Mouse (Mus musculus): ENCODE results near the gene Agmo.

The Agmo gene

DNA sequence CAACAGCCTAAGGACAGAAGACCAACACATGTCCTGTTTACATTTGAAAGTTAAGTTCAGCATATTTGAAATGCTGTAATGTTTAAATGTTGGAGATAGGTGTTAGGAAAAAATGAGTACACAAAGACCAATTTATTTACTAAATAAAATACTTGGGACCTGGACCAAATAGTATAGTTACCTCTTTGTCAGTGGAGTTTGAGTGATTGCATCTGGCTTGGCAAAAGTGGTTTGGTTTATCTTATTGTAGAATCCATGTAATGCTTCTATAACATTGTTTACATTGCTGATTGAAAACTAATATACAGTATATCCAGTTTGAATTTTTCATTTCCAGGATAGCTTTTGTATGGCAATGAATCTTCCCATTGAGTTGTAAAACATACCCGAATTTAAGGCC lies 193.0 kb downstream of the Agmo start:
- no peak for DNase-seq (ENCODE audit: low spot score)

DNA sequence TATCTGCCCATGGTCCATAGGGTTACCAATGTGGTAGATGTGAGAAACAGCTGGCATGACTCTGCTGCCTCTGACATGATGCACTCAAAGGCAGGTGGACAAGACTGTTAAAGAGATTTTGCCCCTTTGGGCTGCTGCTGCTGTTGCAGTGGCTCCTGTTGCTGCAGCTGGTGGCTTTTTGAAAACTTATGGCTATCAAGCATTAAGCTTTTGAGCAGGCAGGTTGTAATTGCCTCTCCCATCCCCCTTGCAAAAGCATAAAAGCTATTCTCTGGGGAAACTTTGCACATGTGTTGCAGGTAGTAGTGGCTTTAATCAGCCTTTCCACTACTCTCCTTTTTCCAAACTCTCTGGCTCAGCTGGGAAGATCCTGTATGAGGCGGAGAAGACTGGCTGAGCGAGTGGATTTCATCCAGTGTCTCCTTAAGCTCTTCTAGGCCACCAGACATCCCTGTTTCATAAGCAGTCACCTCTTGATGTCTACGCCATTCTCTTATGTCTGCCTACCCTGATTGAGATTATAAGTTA lies 201.1 kb downstream of the Agmo start:
- no peak for DNase-seq (ENCODE audit: low spot score)

DNA sequence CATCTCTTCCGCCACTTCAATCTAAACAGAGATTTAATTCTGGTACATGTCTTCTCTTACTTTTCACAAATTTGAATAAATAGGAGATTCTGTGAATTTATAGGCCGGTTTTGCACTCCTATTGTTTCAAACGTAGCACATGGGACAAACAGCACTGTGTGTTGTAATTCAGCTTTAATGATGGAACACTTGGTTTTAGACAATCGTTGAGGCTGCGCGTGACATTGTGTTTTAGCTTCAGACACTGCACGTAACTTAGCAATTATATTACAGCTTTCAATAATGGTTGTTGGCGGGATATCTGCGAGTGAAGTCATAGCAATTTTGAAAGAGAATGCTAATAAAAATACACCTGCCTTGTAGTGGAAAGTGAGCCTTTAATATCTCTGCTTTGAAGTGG lies 203.8 kb downstream of the Agmo start:
- no peak for DNase-seq (ENCODE audit: low spot score)

DNA sequence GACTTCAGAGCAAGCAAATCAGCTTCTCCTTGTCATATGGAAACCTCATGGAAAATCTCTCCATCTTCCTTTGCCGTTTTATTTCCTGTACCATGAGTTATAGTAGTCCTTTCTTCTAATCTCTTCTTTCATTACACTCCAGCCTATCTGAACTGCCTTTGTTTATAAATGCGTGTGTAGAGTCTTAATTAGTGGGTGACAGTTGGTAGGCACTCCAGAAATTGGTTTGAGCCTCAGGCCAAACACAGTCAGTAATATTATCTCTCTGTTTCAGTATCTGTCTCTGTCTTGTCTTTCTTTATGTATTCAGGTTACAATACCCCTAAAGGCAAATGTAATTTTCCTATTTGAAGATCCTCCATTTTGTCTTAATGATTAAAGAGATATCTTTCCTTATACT lies 208.2 kb downstream of the Agmo start:
- no peak for DNase-seq (ENCODE audit: low spot score)

DNA sequence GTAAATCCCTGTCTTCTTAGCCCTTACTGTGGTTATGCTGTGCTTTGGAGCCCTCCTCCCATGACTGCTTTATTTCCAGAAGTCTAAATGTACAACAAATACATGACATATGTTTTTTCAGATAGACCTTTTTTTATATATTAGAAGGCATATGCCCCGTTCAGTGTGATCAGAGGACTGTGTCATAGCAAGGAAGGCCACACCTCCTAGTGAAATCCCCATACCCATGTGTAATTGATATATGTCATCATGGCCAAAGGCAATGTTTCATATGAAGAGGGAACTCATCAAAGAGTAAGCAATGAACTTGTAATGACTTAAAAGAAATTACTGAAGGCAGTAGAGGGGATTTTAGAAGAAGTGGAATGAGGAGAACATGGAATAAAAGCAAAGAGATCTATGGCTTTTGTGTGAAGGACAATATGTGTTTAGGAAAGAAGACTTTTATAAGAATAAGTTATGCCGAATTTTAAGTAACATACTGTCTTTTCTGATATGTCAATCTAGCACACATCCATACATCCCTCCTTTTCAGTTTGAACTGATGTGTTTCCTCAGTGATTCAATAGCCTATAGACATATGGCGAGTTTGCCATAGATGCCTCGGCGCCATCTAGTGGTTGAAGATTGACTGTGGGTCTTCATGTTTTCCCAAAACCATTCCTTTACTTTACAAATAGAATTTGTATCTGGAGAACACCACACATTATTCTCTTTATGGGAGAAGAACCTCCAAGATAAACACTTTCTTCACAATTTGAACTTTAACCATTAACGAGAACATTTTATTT lies 209.1 kb downstream of the Agmo start:
- DNase-seq (ENCODE audit: low spot score) = peak; percentile 48

DNA sequence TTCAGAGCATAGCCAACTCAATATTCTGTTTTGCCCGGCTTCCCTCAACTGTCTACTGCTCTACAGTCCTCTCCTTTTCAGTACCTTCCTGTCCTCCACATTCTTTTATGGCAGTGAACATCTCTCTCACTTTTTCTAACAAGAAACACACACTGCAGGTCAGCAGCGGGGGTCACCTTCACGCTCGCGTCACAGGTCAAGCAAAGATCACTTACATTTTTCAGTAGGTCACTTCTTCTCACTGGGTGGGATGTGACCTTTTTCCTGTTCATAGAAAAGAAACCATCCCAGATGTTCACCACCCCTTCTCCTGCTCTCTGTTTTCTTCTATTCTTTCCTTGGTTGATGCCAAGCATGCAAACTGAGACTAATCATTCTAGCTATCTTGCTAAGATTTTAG lies 230.2 kb downstream of the Agmo start:
- no peak for DNase-seq (ENCODE audit: low spot score)

DNA sequence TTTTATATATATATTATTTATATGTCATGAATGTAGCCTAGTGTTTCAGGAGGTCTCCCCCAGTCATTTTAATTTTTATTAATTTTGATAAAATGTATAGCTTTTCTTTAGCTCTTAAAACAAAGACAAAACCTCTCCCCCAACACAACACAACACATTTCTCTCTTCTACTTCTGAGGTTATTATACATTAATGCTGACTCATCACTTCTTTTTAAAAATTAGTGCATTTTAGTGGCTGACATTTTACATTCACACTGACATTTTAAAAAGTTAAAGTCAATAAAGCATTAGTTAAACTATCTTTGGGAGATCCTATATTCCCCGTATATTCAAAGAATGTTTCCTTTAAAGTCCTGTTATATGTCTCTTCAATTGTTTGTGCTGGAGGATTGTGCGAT lies 235.4 kb downstream of the Agmo start:
- DNase-seq (ENCODE audit: low spot score) = no peak

DNA sequence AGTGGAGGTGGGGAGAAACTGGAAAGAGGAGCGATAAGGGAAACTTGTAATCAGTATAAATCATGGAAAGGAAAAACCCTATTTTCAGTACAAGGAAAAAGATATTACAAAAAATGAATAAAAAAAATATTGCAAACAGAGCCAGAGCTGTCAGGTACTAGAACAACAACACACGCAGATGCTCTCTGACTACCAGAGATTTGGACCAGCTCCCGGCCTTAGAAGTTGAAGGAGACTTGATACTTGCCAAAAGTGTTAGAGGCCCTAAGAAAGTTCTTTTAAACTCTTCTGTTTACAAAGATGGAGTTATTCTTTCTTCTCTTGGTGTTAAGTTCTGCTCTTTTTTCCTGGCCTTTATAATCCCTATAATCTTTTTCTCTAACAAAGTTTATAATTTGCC lies 246.6 kb downstream of the Agmo start:
- DNase-seq (ENCODE audit: low spot score) = peak; percentile 1

DNA sequence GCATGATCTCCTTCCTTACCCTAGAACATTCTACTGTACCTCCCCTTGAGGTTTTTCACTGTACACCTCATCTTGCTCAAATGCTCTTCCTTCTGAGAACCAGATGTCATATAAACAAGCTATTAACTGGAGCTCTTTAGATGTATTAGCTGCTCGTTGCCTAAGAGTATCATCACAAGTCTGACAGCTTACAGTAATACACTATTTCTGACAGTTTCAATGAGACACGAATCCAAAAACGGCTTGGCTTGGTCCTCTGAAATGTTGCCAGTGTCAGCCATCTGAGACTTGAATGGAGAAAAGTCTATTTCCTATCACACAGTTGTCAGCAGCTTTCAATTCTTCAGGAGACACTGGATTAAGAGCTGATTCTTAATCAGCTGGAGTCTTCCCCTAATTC lies 257.4 kb downstream of the Agmo start:
- peak; percentile 7 for DNase-seq (ENCODE audit: low spot score)

DNA sequence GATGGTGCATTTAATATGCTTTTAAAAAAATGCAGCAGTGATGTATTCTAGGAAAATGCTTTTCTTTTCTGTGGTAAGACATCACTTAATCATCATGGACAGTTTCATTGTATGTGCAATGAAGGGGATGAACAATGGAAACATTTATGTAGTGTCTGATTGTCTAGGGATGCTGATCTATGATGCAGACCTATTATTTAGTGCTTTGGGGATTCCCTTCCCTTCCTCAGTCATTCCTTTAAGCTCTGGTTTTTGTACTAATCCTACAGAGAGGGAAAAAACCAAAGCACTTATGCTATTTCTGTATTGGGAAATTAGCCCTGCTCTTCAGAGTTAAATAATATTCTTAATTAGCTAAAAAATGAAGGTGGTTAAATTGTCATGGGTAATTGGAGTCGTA lies 266.0 kb downstream of the Agmo start:
- DNase-seq (ENCODE audit: low spot score) = no peak

DNA sequence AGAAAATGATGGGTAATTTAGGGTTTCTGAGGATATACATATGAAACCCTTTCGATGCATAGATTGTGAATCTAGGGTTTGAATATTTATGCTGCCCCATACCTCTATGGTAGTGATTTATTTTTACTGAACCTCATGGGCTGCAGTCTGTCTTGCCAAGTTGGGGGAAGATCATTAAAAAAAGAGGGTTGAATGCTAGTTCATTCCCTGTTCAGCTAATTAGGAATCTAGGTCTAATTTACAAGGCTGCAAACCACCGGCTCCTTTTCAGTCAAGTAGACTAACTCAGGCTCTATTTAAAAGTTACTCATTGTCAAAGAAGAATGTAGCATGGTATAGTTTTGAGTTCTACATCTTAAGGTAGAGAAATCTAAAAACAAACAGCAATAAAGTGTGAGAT lies 266.4 kb downstream of the Agmo start:
- no peak for DNase-seq (ENCODE audit: low spot score)

DNA sequence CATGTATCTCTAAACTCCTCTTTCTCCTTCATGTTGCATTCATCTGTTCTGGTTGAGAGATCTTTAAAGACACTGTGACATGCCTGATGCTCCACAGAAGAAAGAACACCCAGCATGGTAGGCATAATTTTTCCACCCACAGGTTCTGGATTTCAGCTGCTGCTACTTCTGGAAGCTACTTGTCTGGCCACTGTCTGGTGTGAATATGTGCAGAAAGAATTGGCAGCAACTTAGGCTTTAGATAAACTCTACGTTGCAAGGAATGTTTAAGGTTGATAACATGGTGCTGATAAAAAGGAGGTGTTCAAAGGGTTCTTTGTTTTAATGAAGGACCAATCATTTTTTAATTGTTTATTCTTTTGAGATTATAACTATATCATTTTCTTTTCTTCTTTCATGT lies 280.3 kb downstream of the Agmo start:
- DNase-seq (ENCODE audit: low spot score) = no peak

DNA sequence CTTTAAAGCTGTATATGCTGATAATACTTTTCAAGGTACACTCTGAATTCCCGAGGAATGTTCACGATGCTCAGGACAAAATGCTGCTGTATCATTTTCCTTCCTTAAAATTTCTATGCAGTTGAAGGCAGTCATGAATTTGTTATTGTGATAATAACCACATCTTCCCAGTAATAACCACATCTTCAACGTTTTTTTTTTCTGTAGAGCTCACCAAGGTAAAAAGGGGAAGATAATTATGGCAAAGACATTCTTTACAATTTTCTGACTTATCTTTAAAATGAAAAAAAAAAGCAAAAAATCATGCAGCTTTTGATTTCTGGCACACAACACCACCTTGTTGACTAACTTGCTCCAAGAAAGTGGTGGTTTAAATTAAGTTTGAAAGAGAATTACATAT lies 283.2 kb downstream of the Agmo start:
- no peak for DNase-seq (ENCODE audit: low spot score)

DNA sequence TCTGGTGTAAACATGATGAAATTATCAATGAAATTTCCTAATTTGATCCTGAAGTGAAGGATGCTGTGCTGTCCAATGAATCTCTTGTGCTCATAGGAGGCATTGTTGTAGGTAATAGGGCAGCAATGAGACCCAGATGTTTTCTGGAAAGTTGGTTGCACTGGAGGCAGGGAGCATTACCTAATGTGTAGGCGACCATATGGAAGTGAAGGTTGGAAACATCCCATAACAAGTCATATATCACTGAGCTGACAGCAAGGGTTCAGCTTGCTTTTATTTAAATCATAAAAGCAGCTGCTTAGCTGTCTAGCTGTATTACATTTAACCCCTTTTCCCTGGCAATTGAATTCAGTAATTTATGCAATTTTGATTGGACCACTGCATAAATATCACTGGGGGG lies 299.6 kb downstream of the Agmo start:
- DNase-seq (ENCODE audit: low spot score) = no peak

DNA sequence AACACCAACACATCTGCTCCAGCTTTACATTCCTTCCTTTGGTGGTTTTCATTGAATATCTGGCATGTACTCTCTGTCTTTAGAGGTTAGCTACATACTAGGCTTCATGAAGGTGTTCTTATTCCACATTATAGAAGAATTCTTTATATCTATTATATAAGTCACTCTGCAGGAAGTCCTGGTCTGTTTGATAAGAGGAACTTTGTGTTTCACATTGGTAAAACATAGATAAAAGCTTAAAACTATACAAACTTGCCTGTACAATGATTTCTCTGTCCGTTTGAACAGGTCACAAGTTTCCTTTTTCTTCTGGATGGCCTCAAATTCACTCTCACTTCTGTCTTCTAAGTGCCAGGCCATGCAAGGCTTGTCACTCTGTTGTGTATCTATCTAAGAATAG lies 316.8 kb downstream of the Agmo start:
- no peak for DNase-seq (ENCODE audit: low spot score)

DNA sequence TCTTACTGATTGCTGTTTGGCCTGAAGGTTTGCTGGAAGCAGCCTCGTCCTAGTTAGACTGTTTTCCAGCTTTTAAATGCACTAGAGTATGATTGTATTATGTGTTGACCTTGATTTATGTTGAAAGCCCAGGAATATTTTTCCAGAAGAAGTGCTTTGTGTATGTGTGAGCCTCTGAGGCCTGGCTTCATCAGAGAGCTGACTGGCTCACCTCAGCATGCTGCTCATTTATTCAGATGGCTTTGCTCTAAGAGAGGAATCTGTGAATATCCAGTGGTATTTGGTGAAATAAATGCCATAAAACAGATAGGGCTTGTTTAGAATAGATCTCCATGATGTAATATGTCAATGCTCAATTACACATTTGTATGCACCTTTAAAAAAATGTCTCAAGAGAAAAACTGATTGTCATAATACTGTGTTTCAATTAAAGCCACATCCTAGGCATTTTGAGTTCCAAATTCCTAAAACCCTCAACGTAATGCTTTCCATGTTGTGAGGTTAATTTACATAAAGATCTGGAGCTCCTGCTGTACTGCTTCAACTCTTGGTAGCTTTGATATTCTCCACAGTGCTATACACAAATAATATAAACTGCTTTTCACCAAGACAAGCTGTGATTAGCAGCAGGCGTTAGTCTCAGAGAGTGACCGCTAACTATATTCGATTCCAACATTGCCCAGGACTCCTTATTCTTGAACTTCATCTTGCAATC lies 324.6 kb downstream of the Agmo start:
- DNase-seq (ENCODE audit: low spot score) = no peak

DNA sequence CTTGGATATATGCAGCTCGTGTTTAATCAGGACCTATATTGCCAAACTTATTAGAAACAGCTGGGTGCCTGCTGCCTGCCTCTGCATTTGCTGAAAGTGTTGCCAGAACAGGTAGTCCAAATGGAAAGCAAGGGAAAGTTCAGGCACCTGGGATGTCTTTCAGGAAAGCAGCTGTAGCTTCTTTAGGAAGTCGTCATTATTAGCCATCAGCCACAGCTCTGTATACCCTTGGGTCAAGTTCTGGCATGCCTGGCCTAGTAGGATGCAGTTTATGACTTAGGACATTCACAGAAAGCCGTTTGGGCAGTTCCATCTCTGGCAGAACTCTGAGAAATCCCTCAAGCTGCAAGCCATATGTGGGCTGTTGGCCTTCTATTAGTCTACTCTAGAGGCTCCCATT lies 330.5 kb downstream of the Agmo start:
- no peak for DNase-seq (ENCODE audit: low spot score)

DNA sequence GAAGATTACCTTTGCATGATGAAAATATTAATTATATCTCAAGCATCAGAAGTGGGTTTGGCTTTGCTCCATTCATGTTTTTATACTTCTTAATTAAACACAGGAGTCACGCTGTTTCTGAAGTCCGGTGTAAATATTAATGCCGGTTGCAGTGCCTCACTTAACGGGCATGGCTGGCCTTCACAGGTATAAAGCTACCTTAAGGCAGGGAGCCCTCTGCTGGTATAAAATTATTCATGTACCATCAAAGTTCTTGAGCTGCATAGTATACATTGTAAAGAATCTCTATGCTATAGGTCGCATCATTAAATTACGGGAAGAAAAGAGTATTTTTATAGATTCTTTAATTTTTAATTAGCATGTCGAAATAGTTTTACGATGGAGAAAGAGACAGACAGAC lies 341.3 kb downstream of the Agmo start:
- DNase-seq (ENCODE audit: low spot score) = no peak

DNA sequence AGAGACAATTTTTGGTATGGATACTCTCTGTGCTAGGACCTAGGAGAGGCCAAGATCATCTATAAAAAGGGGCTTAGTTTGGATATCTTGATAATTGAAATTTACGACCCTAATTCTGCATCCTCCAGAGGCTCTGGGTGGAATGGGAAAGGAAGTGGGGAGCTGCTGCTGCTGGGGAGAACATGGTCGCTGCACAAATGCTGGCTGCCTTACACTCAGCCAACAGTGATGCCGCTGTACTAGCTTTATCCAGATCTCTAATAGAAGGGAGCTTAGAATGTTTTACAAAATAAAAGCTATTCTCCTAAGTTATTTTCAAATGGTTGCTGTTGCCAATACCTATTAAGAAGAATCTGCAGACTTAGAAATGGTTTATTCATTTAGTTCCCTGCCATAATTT lies 351.4 kb downstream of the Agmo start:
- no peak for DNase-seq (ENCODE audit: low spot score)

DNA sequence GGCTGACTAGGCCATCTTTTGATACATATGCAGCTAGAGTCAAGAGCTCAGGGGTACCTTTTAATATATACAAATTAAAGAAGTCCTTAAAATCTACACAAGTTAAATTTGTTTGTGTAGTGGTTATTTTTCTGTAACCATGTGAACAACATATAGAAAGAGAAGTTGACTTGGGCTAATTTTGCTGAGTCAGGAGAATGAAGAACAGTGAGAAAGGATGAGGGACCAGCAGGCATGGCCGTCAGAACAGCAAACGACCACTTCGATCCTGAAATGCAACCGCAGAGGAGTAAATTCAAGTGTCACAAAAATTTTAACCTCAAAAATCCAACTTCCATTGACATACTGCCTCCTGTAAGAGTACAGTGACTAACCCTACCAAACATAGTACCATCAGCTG lies 371.4 kb downstream of the Agmo start:
- DNase-seq (ENCODE audit: low spot score) = no peak

DNA sequence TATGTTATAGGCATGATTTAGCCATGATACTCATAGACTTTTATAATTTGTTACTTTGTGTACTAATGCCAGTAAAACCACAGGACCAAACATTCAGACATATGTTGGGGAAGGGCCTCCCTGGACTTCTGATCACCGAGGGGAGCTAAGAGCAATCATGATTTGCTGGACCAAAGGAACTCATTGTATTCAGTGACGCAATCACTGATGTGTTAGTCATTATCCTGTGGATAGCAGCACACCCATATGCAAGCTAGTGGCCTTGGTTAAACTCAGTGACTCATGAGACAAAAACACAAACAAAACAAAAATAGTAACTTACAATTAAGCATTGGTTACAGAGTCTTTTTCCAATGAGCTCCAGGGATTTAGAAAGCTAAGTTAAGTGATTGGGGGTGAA lies 373.3 kb downstream of the Agmo start:
- no peak for DNase-seq (ENCODE audit: low spot score)

DNA sequence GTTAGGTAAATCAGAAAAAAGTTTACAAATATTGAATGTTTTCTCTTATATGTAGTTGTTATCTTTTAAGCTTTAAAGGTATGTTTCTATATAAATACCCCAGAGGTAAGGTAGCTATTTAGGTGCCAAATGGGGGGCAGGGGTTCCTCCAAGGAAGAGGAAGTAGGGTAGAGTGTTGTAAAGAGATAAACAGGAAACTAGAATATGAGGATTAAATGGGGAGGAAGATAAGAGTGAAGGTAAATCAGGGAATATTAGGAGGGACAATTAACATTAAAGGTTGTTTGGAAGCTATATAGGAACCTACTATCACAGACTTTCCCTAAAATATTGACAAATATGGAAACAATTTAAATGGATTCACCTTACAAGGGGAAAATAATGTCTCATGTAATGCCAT lies 382.6 kb downstream of the Agmo start:
- DNase-seq (ENCODE audit: low spot score) = no peak
